Mouse (Mus musculus): ENCODE results near the gene Adgrg5. TPM values are rescaled to one million over a fixed set of nuclear protein-coding genes. Genes with fewer than 3 reads are reported as not detected.
A peak's percentile ranks its signal among the peaks of the same experiment; 100 is the strongest.

The Adgrg5 gene
- polyA plus RNA-seq, 1 experiment from 2014 or later: 0.19 TPM

DNA sequence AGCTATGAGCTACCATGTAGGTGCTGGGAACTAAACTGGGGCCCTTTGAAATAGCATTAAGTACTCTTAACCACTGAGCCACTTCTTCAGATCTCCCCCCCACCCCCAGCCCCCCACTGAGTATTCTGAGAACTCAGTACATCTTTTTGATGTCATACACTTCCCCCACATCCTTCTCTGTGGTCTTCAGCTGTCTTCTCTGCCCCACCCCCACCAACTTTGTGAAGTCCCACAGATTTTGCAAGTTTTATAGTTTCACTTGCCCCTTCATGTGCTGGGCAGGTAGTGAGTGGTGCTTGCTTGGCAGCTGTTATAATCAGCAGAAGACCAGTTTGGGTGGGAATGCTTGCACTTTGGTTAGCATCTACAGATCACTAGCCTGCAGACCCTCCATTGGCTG is 4.2 kb upstream of the Adgrg5 start:
- peaks cover 44% of the 10 kb centered on the region for H3K4me1 ChIP-seq
- ATAC-seq: no peak
- no peak overlapping the region for H3K4me3 ChIP-seq
- peaks cover 19% of the 10 kb centered on the region for H3K27me3 ChIP-seq
- no peak overlapping the region for H3K4me2 ChIP-seq
- no peak overlapping the region for H3K9ac ChIP-seq
- H3K9me3 ChIP-seq (replicated peaks): no peaks in the 10 kb centered on the region
- no peak overlapping the region for H3K27ac ChIP-seq
- H3K36me3 ChIP-seq (ENCODE audit: poor library complexity, severe bottlenecking): no peaks in the 10 kb centered on the region

GRCm38 (mm10) chr8:94922176-94922575 is 1.3 kb upstream of the Adgrg5 start:
- WGBS: 76% methylated on average over 6 of the region's 6 CpGs
- Histone ChIP-seq H3K27ac (no peak overlapping the region), H3K4me2 (no peak overlapping the region), H3K9ac (no peak overlapping the region), H3K36me3 (ENCODE audit: poor library complexity, severe bottlenecking) (no peaks in the 10 kb centered on the region), H3K4me3 (no peak overlapping the region), H3K9me3 (replicated peaks) (no peaks in the 10 kb centered on the region), H3K27me3 (peaks cover 9% of the 10 kb centered on the region; the same call in 1 of the 2 replicates), H3K4me1 (peaks cover 19% of the 10 kb centered on the region)
- ATAC-seq: no peak

DNA sequence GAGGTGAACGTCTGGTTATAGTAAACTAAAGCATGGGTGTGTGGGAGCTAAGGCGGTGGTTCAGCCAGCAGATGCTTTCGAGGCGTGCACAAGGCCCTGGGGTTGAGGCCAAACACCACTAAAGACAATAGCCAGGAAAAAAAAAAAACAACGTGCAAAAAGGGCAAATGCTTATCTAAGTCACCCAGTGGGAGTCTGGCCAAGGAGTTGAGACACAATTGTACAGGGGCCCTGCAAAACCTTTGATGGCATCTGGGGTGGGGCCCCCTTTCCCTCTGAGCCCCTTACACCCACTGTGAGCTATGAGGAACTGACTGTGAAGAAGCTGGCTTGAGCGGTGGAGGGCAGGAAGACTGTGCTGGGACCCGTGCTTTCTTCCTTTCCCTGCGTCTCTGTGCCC is 892 bp upstream of the Adgrg5 start:
- Histone ChIP-seq H3K27me3 (peaks cover 9% of the 10 kb centered on the region; the same call in 1 of the 2 replicates), H3K4me2 (no peak overlapping the region), H3K9me3 (replicated peaks) (no peaks in the 10 kb centered on the region), H3K4me3 (no peak overlapping the region), H3K27ac (no peak overlapping the region), H3K9ac (no peak overlapping the region), H3K36me3 (ENCODE audit: poor library complexity, severe bottlenecking) (no peaks in the 10 kb centered on the region), H3K4me1 (peaks cover 15% of the 10 kb centered on the region)
- 33% methylated on average over 8 of the region's 8 CpGs for WGBS
- ATAC-seq: no peak

DNA sequence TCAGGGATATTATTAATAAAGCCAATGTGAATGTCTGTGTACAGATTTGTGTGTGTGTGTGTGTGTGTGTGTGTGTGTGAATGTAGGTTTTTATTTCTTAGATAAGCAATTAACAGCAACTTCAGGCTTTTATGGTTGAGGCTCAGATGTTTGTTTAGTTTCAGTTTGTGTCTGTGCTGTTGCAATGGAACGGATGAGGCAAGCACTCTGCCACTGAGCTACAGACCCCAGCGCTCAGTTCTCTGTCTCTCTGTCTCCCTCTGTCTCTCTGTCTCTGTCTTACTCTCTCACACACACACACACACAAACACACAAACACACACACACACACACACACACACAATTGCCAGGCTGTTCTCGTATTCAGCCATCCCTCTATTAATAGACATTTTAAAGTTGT is 4.7 kb downstream of the Adgrg5 start:
- H3K36me3 ChIP-seq (ENCODE audit: poor library complexity, severe bottlenecking): no peaks in the 10 kb centered on the region
- H3K4me3 ChIP-seq: no peak overlapping the region
- H3K9ac ChIP-seq: no peak overlapping the region
- no peak for ATAC-seq
- H3K27me3 ChIP-seq: no peaks in the 10 kb centered on the region
- 95% methylated on average over 3 of the region's 3 CpGs for WGBS
- no peaks in the 10 kb centered on the region for H3K4me1 ChIP-seq
- H3K9me3 ChIP-seq (replicated peaks): no peaks in the 10 kb centered on the region
- no peak overlapping the region for H3K27ac ChIP-seq
- no peak overlapping the region for H3K4me2 ChIP-seq

DNA sequence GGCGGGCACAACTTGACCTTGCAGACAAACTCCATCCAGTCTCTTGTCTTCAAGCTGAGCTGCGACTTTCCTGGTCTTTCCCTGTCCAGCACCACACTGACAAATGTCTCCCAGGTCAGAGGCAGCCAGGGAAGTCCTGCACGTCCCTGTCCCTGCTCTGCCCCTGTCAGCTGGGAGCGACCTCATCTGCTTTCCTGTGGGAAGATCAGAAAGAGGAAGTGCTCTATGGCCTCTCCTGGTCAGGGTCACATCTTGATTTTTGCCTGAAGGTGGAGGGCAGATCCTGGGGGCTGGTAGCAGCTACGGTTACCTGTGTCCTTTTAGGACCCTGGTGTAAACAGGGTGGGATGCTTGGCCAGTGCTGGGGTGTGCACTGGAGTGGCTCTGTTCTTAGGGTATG is 10.4 kb downstream of the Adgrg5 start:
- Histone ChIP-seq H3K4me1 (no peaks in the 10 kb centered on the region), H3K9me3 (replicated peaks) (no peaks in the 10 kb centered on the region), H3K27me3 (no peaks in the 10 kb centered on the region; the same call in 1 of the 2 replicates), H3K27ac (no peak overlapping the region), H3K4me3 (no peak overlapping the region), H3K9ac (no peak overlapping the region), H3K4me2 (no peak overlapping the region), H3K36me3 (ENCODE audit: poor library complexity, severe bottlenecking) (no peaks in the 10 kb centered on the region)
- WGBS: 70% methylated on average over 5 of the region's 5 CpGs
- ATAC-seq: no peak

DNA sequence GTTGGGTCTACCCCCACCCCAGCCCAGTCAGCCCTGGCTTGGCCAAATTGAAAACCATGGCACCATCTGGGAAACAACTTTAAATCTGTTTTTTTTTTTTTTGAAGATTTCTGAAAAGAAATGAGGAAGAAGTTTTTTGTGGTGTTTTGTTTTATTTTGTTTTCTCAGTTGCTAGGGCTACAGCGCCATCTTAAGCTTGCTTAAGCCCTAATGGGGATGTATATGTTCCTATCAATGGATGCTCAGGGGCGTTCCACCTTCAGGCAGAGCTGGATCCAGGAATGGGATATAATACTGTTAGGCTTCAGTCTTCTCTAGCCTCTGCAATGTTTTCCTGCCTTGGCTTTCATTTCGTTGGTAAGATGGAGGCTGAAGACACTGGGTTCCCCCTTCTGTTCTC is 11.7 kb downstream of the Adgrg5 start:
- no peaks in the 10 kb centered on the region for H3K4me1 ChIP-seq
- H3K4me2 ChIP-seq: no peak overlapping the region
- H3K9me3 ChIP-seq (replicated peaks): no peaks in the 10 kb centered on the region
- H3K4me3 ChIP-seq: no peak overlapping the region
- WGBS: 82% methylated on average over 3 of the region's 3 CpGs
- no peaks in the 10 kb centered on the region for H3K36me3 ChIP-seq (ENCODE audit: poor library complexity, severe bottlenecking)
- ATAC-seq: no peak
- no peak overlapping the region for H3K27ac ChIP-seq
- no peaks in the 10 kb centered on the region; the same call in 1 of the 2 replicates for H3K27me3 ChIP-seq
- H3K9ac ChIP-seq: no peak overlapping the region

- H3K27ac ChIP-seq: no peak overlapping the region
- H3K4me1 ChIP-seq: peaks cover 13% of the 10 kb centered on the region
- H3K4me2 ChIP-seq: no peak overlapping the region
- no peaks in the 10 kb centered on the region for H3K9me3 ChIP-seq (replicated peaks)
- 15% methylated on average over 6 of the region's 6 CpGs for WGBS
- peak; percentile 39 for ATAC-seq
- H3K36me3 ChIP-seq (ENCODE audit: poor library complexity, severe bottlenecking): no peaks in the 10 kb centered on the region
- H3K9ac ChIP-seq: no peak overlapping the region
- H3K27me3 ChIP-seq: no peaks in the 10 kb centered on the region
- no peak overlapping the region for H3K4me3 ChIP-seq
These were observed 19.1 kb downstream of the Adgrg5 start for GRCm38 (mm10) chr8:94942566-94942965.

DNA sequence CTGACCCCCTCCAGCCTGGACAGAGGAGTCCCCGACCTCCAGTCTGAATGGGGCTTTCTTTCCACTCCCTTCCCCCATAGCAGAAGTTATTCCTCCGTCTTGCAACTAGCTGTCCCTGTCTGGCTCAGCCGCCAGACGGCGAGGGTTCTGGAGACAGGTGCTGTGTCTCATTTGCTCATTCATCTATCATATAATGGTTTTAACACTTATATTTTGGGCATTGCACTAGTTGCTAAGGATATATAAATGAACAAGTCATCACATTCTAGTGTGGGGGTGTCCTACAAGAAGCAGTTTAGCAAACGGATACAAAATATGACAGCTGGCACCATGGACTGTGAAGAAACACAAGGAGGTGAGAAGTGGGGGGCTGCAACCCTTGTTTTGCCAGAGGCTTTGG is 21.7 kb downstream of the Adgrg5 start:
- no peaks in the 10 kb centered on the region for H3K36me3 ChIP-seq (ENCODE audit: poor library complexity, severe bottlenecking)
- WGBS: 49% methylated on average over 6 of the region's 6 CpGs
- H3K9ac ChIP-seq: no peak overlapping the region
- peak; percentile 46 for ATAC-seq
- no peaks in the 10 kb centered on the region for H3K9me3 ChIP-seq (replicated peaks)
- peak overlapping the region; percentile 6; the same call in 1 of the 2 replicates for H3K27ac ChIP-seq
- peaks cover 13% of the 10 kb centered on the region for H3K4me1 ChIP-seq
- no peak overlapping the region for H3K4me3 ChIP-seq
- no peak overlapping the region for H3K4me2 ChIP-seq
- no peaks in the 10 kb centered on the region for H3K27me3 ChIP-seq

GRCm38 (mm10) chr8:94948421-94948820 is 24.9 kb downstream of the Adgrg5 start:
- 69% methylated on average over 4 of the region's 4 CpGs for WGBS
- Histone ChIP-seq H3K27ac (no peak overlapping the region), H3K4me2 (no peak overlapping the region), H3K36me3 (ENCODE audit: poor library complexity, severe bottlenecking) (no peaks in the 10 kb centered on the region), H3K4me1 (peaks cover 13% of the 10 kb centered on the region), H3K4me3 (no peak overlapping the region), H3K27me3 (no peaks in the 10 kb centered on the region), H3K9ac (no peak overlapping the region), H3K9me3 (replicated peaks) (no peaks in the 10 kb centered on the region)
- ATAC-seq: no peak

DNA sequence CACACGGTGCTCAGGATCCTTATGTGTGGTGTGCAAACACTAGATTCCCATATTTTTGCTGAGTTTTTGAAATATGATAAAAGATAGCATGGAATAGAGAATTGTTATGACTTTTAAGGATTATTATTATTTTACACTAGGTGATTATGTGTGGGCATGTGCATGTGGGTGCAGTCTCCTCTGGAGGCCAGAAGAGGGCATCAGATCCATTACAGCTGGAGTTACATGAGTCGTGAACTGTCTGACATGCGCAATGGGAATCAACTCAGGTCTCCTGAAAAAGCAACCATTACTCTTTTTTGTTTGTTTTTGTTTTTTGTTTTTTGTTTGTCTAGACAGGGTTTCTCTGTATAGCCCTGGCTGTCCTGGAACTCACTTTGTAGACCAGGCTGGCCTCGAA is 25.5 kb downstream of the Adgrg5 start:
- 84% methylated on average over 4 of the region's 4 CpGs for WGBS
- Histone ChIP-seq H3K4me3 (no peak overlapping the region), H3K27me3 (no peaks in the 10 kb centered on the region), H3K9me3 (replicated peaks) (no peaks in the 10 kb centered on the region), H3K27ac (no peak overlapping the region), H3K4me2 (no peak overlapping the region), H3K4me1 (peaks cover 16% of the 10 kb centered on the region), H3K36me3 (ENCODE audit: poor library complexity, severe bottlenecking) (no peaks in the 10 kb centered on the region), H3K9ac (no peak overlapping the region)
- ATAC-seq: no peak

DNA sequence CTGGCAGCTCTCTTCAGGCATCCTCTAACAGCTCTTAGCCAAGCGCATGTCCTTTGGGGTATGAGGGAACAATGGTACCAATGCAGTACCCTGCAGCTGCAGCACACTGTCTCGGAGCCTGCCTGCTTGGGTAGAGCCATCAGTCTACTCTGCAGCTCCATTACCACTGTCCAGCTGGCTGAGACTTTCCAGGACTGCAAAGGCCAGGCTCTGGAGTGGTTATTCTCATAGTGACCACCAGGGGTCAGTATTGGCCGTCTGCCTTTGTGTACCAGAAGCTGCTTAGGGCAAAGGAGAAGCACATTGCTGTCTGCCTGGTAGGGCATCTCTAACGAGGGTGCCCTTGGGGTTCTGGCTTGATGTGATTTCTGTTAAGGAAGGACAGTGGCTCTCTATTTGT is 26.6 kb downstream of the Adgrg5 start:
- ATAC-seq: peak; percentile 72
- WGBS: 17% methylated on average over 4 of the region's 4 CpGs
- Histone ChIP-seq H3K4me3 (no peak overlapping the region), H3K36me3 (ENCODE audit: poor library complexity, severe bottlenecking) (no peaks in the 10 kb centered on the region), H3K9me3 (replicated peaks) (no peaks in the 10 kb centered on the region), H3K4me1 (peaks cover 21% of the 10 kb centered on the region), H3K27me3 (no peaks in the 10 kb centered on the region), H3K9ac (no peak overlapping the region), H3K27ac (no peak overlapping the region), H3K4me2 (no peak overlapping the region)

DNA sequence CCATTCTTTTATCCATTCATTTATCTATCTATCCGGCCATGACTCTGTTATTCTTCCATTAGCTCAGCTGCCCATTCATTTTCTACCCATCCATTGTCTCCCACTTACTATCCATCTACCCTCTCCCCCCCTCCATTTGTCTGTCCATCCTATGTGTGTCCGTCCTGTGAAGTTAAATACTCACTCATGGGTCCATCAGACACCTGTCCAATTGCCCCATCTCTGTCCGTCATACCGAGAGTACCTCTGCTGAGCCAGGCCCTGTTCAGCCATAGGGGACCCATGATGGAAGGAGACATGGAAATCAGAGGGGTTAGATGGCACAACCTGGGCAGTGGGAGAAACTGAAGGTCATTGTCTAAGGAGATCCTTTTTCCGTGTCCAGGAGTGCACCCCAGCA is 27.0 kb downstream of the Adgrg5 start:
- 73% methylated on average over 5 of the region's 5 CpGs for WGBS
- H3K4me1 ChIP-seq: peaks cover 18% of the 10 kb centered on the region
- no peaks in the 10 kb centered on the region for H3K9me3 ChIP-seq (replicated peaks)
- H3K4me2 ChIP-seq: no peak overlapping the region
- no peak overlapping the region for H3K4me3 ChIP-seq
- no peaks in the 10 kb centered on the region for H3K36me3 ChIP-seq (ENCODE audit: poor library complexity, severe bottlenecking)
- H3K9ac ChIP-seq: no peak overlapping the region
- no peaks in the 10 kb centered on the region for H3K27me3 ChIP-seq
- H3K27ac ChIP-seq: no peak overlapping the region
- peak; percentile 6; the same call in 1 of the 2 replicates for ATAC-seq

GRCm38 (mm10) chr8:94952086-94952485 is 28.6 kb downstream of the Adgrg5 start:
- Histone ChIP-seq H3K4me3 (no peak overlapping the region), H3K4me1 (peaks cover 8% of the 10 kb centered on the region), H3K9ac (no peak overlapping the region), H3K9me3 (replicated peaks) (no peaks in the 10 kb centered on the region), H3K4me2 (no peak overlapping the region), H3K27ac (no peak overlapping the region), H3K36me3 (ENCODE audit: poor library complexity, severe bottlenecking) (no peaks in the 10 kb centered on the region), H3K27me3 (no peaks in the 10 kb centered on the region)
- ATAC-seq: no peak
- 81% methylated on average over 5 of the region's 5 CpGs for WGBS

Data from forebrain, embryonic 13.5 days (tissue).